Mouse (Mus musculus): ENCODE data around the gene Zmynd19.

DNA sequence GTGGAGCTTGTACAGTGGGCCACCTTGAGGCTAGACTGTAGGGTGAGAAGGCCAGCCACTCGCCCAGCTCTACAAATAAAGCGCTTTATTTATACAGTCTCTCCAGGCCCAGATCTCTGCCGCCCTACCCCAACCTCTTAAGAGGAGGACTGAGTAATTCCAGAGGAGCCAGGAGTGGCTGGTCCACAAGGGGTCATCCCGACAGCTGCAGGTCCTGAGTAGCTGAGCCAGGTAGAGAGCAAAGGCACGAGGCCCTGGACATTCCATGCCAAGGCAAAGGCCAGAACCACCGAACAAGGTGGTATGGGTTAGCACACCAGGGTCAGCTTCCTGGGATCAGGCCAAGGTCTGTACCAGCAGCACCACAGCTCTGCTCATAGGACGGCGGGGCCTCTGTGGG, 24.3 kb upstream of the Zmynd19 start:
- TF ChIP-seq CTCF (IDR thresholded peaks at IDR 0.05; ENCODE audit: insufficient read depth, low read depth, low read length) = no peak
- no peak for TF ChIP-seq POLR2A (IDR thresholded peaks at IDR 0.05; ENCODE audit: insufficient read depth, low read depth, low read length)

Data from olfactory bulb, adult 2 months (tissue).